Mouse (Mus musculus) cerebellum, adult 2 months (tissue): ENCODE measurements around the gene Foxo3.

Experiments used
- CTCF ChIP-seq: fragments of 200-500 bp; IDR thresholded peaks from 2 replicates; pipeline ENCODE4 v1.5.1; 2011; ENCODE audit warnings: low read depth, mild to moderate bottlenecking, control low read depth, low read length, moderate library complexity, borderline replicate concordance; ENCODE audit not compliant: insufficient read depth
- POLR2A ChIP-seq: fragments of 200-500 bp; IDR thresholded peaks from 2 replicates; pipeline ENCODE4 v1.6.1; 2011; ENCODE audit warnings: low read length, control low read depth, borderline replicate concordance; ENCODE audit not compliant: insufficient read depth

- TF ChIP-seq POLR2A: no peak
- TF ChIP-seq CTCF: no peak
These were observed 24.2 kb upstream of the Foxo3 start for GRCm38 (mm10) chr10:42300805-42301204.
